Mouse (Mus musculus) macrophage (primary cell): ENCODE measurements at regions not wholly inside any gene's neighbourhood (a gene's known extent, or its start where the extent isn't known, plus 50 kb on each side); places are given as distances from the start of the nearest gene placed in this dataset.

ENCODE experiments used
- H3K27ac ChIP-seq: fragments of 350-480 bp; formaldehyde crosslinking; 2 replicates; pipeline ENCODE4 v1.9.0; 2021
- H3K36me3 ChIP-seq: fragments of 350-480 bp; formaldehyde crosslinking; 2 replicates; pipeline ENCODE4 v1.9.0; 2021; ENCODE audit errors: inconsistent target
- H3K4me3 ChIP-seq: fragments of 350-480 bp; formaldehyde crosslinking; 2 replicates; pipeline ENCODE4 v1.9.0; 2021; ENCODE audit errors: inconsistent target
- H3K79me2 ChIP-seq: fragments of 350-480 bp; formaldehyde crosslinking; 2 replicates; pipeline ENCODE4 v1.9.0; 2021; ENCODE audit errors: inconsistent target
- WGBS: methylation state at CpG from one replicate; pipeline ENCODE4 v1.1.7; 2026; ENCODE audit warnings: inconsistent platforms; ENCODE audit not compliant: missing documents; 5-methylcytosine and 5-hydroxymethylcytosine counted together

DNA sequence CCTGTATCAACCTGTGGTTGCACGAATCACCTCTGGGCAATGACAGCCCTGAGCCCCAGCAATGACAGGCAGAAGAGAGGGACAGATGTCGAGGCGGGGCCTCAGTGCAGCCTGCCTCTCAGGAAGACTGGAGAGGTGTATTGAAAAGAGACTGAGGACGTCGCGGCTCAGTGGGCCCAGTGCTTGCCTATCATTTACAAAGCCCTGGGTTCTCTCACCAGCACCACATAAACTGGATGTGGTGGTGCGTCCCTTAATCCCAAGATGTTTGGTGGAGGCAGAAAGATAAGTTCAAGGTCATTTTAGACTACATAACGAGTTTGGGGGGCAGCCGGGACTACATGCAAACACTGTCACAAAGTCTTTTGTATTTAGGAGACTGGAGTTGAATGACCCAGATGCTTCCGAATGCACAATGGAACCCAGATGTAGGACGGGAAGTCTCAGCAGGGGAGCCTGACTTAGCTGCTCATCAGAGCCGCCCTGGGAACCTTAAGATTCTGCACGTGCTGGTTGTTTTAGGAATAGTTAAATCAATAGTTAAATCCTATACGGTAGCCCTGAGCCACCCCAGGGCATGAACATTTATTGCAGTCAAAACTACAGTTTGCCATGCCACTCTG is 72.8 kb downstream of the Gadd45g start:
- Histone ChIP-seq H3K27ac (no peak overlapping the region), H3K36me3 (no peaks in the 10 kb centered on the region), H3K4me3 (no peak overlapping the region), H3K79me2 (no peaks in the 10 kb centered on the region)
- 94% methylated on average over 13 of the region's 14 CpGs for whole genome bisulfite sequencing

DNA sequence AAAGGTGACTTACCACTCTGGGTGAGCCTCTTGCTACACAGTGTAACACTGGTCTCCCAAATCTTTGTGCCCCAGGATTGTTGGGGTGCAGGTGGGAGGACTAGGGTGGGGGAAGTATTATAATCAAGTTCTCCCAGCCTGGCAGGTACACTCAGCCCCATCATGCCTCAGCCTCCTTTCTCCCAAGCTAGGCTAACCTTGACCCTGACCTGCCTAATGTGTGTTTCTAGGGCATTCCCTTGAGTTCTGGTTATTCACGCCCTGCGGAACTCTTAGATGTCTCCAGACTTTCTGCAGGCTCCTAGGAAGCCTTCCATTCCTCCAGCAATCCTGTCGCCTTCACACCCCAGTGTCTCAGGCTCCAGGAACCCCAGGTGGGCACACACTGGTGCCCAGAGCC is 73.5 kb downstream of the Gadd45g start:
- H3K36me3 ChIP-seq: no peaks in the 10 kb centered on the region
- H3K79me2 ChIP-seq: no peaks in the 10 kb centered on the region
- no peak overlapping the region for H3K27ac ChIP-seq
- WGBS: 97% methylated on average over 3 of the region's 3 CpGs
- H3K4me3 ChIP-seq: no peak overlapping the region

DNA sequence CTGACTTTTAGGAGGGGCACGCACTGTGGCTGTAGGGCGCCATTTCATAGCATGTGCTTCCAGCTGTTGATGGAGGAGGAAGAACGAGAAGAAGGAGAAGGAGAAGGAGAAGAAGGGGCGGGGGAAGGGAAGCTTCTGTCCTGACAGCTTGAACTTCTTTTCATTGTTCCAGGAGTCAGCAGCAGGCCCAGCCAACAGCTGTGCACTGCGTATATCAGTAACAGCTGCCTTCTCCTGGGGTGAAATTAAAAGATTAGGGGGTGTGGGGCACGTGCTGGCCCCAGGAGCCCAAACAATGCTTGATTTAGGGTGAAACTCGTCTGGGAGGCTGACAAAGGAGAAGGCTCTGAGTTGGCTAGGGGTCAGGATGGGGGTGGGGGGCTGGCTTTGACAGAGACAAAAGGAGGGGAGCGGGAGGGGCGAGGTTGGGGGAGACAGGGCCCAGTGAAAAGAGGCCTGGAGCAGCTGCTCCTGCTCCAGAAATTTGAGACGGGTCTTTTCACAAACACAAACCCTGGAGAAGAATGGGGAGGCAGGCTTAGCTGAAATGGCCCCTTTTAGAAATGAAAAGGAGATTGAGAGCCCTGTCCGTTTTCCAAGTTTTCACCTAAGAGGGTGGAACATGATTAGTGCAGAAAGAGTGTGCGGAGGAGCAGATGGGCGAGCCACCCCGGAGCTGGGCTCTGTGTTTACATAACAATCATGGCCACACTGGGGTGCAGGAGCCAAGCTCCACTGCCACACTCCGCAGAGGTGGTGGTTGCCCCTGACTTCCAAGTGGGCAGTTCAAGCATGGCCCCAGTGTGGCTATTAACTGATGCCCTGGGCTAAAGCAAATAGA is 74.3 kb downstream of the Gadd45g start:
- WGBS: 80% methylated on average over 15 of the region's 15 CpGs
- H3K27ac ChIP-seq: no peak overlapping the region
- H3K4me3 ChIP-seq: no peak overlapping the region
- no peaks in the 10 kb centered on the region for H3K79me2 ChIP-seq
- no peaks in the 10 kb centered on the region for H3K36me3 ChIP-seq

DNA sequence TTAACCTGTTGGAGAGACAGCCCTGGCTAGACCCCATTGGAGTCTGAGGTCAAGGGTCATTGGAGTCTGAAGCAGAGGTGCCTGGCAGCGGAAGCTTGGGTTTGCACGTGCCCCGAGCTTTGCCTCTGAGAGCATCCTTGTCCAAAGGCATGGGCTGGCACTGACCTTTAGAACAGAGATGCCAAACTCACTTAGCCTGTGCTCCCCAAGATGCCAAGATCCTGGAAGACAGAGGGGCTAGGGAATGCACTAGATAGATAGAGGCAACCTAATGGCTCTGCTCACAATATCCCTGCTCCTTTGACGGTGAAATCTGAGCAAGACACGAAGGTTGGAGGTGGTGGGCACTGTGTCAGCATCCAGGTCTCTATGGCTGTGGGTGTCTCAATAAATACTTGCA is 75.1 kb downstream of the Gadd45g start:
- Histone ChIP-seq H3K79me2 (no peaks in the 10 kb centered on the region), H3K36me3 (no peaks in the 10 kb centered on the region), H3K4me3 (no peak overlapping the region), H3K27ac (no peak overlapping the region)
- 97% methylated on average over 5 of the region's 5 CpGs for WGBS

DNA sequence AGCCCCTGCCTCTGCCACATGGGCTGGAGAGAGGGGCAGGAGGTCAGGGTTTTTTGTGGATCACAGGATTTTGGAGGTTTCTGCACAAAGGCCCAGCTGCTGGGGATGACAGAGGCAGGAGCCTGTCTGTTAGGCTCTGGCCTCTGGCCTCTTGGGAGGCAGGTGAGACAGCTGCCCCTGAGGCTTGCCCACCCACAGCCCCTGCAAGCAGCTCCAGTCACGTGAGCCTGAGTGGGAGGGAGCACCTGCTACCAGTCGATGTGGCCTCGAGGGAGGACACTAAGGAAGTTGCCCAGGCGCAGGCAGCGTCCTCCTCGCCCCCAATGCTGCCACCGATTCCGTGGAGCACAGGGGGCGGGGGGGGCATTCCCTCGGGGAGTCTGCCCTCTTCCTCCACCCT is 80.3 kb downstream of the Gadd45g start:
- 55% methylated on average over 10 of the region's 10 CpGs for WGBS
- no peak overlapping the region for H3K4me3 ChIP-seq
- no peaks in the 10 kb centered on the region for H3K36me3 ChIP-seq
- no peaks in the 10 kb centered on the region for H3K79me2 ChIP-seq
- no peak overlapping the region for H3K27ac ChIP-seq

DNA sequence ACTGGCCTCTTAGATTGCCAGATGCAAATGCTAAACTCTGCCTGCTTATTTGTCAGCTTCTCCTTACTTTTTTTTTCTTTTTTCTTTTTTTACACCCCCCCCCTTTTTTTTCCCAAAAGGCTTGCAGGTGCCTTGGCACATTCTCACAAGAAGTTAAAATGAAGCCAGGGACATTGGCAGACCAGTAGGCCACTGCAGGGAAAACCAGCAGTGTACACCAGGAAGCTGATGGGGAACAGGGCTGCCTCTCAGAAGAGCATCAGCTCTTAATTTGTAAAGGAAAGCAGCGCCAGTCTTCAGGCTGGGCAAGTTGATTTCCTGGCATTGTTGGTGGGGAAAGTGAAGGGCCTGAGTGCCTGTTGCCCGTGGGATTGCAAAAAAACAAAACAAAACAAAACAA is 83.3 kb downstream of the Gadd45g start:
- WGBS: 62% methylated on average over 2 of the region's 2 CpGs
- no peaks in the 10 kb centered on the region for H3K79me2 ChIP-seq
- H3K4me3 ChIP-seq: no peak overlapping the region
- H3K36me3 ChIP-seq: no peaks in the 10 kb centered on the region
- H3K27ac ChIP-seq: no peak overlapping the region

DNA sequence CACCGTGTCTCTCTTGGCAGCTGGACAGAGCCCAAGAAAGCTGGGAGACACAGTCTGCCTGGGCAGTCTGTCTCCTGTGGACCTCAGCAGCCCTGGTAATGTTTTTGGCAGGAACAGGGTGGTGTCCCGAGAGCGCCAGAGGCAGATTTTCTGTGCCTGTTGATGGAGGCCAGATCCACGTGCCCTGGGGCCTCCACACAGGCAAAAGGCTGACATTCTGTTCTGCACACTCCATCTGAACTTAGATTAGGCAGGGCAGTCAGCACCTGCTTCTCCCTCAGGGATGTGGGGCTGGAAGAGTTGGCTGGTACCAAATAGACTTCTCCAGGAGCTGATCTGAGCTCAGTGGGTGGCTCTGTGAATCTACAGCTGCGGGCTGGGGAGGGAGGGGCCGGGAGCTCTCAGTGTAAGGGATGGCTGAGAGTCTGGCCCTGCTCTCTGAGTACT is 83.8 kb downstream of the Gadd45g start:
- Histone ChIP-seq H3K36me3 (no peaks in the 10 kb centered on the region), H3K4me3 (no peak overlapping the region), H3K79me2 (no peaks in the 10 kb centered on the region), H3K27ac (no peak overlapping the region)
- 89% methylated on average over 6 of the region's 6 CpGs for WGBS

DNA sequence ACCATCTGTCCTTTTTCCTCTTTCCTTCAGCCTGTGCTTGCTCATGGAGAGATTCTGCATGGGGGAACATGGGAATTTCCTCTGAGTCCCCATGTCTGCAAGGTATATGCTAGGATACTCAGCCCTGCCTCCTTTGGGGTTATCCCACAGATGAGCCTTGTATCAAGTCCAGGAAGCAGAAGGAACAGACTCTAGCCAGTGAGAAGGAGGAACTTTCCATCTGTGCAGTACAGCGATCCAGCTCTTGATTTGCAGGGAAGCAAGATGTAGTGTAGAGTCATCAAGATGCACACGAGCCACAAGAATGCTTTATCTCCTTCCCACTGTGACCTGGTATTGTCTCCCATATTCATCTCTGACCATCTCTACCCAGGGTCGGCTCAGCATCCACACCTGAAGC is 84.5 kb downstream of the Gadd45g start:
- Histone ChIP-seq H3K36me3 (no peaks in the 10 kb centered on the region), H3K27ac (no peak overlapping the region), H3K79me2 (no peaks in the 10 kb centered on the region), H3K4me3 (no peak overlapping the region)
- 76% methylated on average over 3 of the region's 3 CpGs for WGBS

DNA sequence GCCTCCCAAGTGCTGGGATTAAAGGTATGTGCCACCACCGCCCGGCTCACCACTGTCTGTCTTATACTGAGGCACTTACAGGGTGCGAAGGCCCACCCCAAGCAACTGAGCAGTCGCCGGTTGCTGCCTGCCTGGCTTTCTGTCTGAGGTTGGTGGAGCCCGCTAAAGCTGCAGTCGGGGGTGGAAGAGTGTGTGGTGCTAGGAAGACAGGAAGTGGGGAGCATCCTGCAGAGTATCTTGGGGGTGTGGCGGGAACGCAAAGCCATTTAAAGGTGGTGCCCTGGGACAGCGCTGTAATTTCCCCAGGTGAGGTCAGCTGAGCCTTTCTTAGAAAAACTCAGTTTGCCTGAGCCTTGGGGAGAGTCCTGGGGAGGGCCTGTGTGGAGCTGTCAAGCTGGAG is 89.3 kb downstream of the Gadd45g start:
- WGBS: 86% methylated on average over 9 of the region's 10 CpGs
- Histone ChIP-seq H3K36me3 (no peaks in the 10 kb centered on the region), H3K27ac (no peak overlapping the region), H3K79me2 (no peaks in the 10 kb centered on the region), H3K4me3 (no peak overlapping the region)

DNA sequence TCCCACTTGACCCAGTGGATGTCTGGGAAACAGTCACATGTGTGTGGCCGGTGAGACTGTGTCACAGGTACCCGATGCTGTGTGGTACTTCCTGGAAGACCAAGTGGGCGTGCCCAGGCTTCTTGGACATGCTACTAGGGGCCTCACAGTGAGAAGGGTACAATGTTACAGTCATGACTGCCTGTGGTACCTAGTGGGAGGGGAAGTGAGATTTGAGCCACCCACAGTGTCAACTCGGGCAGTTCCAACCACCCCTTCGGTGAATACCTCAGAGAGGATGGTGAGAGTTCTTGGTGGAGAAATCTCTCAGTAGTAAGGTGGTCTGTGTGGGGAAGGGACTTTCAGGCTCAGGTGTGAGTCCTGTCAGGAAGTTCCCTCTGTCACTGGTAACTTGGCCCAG is 90.0 kb downstream of the Gadd45g start:
- WGBS: 77% methylated on average over 5 of the region's 5 CpGs
- Histone ChIP-seq H3K27ac (no peak overlapping the region), H3K36me3 (no peaks in the 10 kb centered on the region), H3K79me2 (no peaks in the 10 kb centered on the region), H3K4me3 (no peak overlapping the region)

DNA sequence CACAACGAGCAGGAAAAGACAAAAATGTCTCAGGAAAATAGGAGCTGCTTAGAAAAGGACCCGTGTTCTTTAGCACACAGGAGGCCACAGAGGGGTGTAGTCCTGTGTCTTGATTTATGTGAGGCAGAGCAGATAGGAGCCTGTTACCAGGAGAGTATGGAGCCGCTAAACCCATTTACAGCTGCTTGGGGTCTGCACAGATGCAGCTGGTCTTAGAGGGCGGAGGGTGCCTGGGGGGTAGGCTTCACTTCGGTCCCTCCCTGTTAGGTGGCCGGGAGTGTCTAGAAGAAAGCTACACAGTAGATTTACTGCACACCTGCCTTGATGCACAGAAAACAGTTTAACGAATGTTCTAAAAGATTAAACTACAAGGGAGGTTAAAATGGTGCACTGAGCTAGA is 91.4 kb downstream of the Gadd45g start:
- WGBS: 92% methylated on average over 5 of the region's 7 CpGs
- Histone ChIP-seq H3K4me3 (no peak overlapping the region), H3K27ac (no peak overlapping the region), H3K79me2 (no peaks in the 10 kb centered on the region), H3K36me3 (no peaks in the 10 kb centered on the region)

DNA sequence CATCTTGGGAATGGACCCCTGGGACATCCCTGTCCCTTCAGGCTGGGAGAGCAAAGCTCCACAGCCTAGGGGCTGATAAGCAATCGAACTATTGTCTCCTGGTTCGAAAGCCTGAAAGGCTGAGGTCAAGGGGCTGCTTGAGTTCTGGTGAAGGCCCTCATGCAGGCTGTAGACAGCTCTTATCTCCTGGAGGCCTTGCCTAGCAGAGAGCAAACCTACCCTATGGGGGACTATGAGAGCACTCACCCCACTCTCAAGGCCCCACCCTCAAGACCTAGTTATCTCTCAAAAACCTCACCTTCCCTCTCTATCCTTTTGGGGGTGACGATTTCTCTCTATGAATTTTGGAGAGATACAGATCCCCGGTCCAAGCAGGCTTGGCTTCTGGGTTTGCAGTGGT is 92.8 kb downstream of the Gadd45g start:
- H3K79me2 ChIP-seq: no peaks in the 10 kb centered on the region
- H3K27ac ChIP-seq: no peak overlapping the region
- H3K4me3 ChIP-seq: no peak overlapping the region
- WGBS: 98% methylated on average over 3 of the region's 4 CpGs
- H3K36me3 ChIP-seq: no peaks in the 10 kb centered on the region

DNA sequence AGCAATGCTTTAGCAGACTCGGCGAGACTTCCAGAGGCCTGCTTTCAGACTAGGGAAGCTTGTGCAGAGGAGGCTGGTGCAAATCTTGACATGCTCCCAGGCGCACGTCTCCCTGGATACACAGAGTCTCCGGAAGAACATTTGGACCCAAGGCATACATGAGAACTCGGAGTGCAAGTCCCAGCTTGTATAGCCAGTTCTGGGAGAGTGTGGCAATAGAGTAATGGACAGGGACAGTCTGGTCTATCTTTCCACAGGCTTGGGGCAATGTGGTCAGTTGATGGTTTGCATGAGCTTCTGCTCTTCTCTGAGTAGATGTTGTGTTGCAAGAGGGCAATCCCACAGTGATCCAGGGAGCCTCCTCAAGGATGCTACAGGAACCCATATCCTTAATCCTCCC is 93.2 kb downstream of the Gadd45g start:
- Histone ChIP-seq H3K79me2 (no peaks in the 10 kb centered on the region), H3K27ac (no peak overlapping the region), H3K4me3 (no peak overlapping the region), H3K36me3 (no peaks in the 10 kb centered on the region)
- 100% methylated on average over 6 of the region's 6 CpGs for WGBS

DNA sequence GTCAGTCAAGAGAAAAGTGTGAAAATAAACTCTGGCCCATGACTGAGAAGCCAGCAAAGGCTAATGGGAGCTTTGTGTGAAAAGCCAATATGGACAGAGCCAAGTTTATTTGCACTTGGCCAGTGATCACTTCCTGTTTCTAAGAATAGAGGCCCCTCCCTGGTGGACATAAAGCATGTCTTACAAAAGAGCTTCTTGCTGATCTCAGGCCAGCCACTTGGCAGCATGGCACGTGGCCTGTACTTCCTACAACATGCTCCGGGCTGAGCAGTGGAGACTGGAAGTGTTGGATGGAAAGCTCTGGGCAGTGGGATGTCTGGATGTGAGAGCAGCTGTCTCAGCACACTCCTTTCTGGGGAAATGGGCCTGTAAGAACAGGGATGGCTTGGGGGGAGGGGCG is 99.7 kb downstream of the Gadd45g start:
- Histone ChIP-seq H3K36me3 (no peaks in the 10 kb centered on the region), H3K4me3 (no peak overlapping the region)
- 31% methylated on average over 3 of the region's 3 CpGs for WGBS

DNA sequence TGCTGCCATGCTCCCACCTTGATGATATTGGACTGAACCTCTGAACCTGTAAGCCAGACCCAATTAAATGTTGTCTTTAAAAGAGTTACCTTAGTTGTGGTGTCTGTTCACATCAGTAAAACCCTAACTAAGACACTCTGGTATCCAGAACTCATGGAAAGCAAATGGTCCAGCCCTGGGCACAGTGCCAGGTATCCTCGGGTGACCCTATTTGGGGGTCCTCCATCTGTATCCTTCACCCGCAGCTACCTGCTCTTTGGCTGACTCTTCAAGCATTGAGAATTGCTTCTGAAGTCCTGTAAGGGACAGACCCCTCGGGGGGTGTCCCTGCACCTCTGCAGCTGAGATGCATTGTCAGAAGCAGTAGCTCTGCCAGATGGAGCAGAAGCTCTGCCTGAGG is 102.4 kb downstream of the Gadd45g start:
- H3K79me2 ChIP-seq: no peaks in the 10 kb centered on the region
- no peak overlapping the region for H3K27ac ChIP-seq
- WGBS: 95% methylated on average over 3 of the region's 3 CpGs
- no peaks in the 10 kb centered on the region for H3K36me3 ChIP-seq
- no peak overlapping the region for H3K4me3 ChIP-seq

More for the DNA sequence above, 99.7 kb downstream of the Gadd45g start:
- Histone ChIP-seq H3K79me2 (no peaks in the 10 kb centered on the region), H3K27ac (peak overlapping the region; percentile 51)
